Mouse (Mus musculus): ENCODE measurements at regions not wholly inside any gene's neighbourhood (a gene's known extent, or its start where the extent isn't known, plus 50 kb on each side); places are given as distances from the start of the nearest gene placed in this dataset.

DNA sequence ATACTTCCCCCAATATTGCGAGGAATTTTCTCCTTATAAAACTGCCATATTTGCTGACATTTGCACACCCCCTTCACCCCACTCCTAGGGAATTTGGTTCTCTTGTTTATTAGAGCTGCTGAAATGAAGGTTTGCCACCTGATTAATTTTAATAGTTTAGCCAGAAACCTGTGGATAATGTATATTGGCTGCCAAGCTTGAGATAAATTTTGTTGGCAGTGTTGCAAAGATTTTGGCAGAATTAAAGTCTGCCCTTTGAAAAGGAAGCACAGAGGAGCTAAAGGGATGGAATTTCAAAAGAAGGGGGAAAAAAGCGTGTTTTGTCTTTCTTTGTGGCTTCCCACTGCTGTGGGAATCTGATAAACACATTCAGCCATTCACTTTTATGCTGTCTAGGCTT is 354.6 kb upstream of the Car10 start:
- DNase-seq (ENCODE audit: low spot score) = no peak
- Histone ChIP-seq H3K36me3 (replicated peaks) (no peaks in the 10 kb centered on the region), H3K4me3 (no peak overlapping the region), H3K4me1 (no peaks in the 10 kb centered on the region), H3K9me3 (no peaks in the 10 kb centered on the region), H3K27ac (replicated peaks) (no peak overlapping the region), H3K27me3 (replicated peaks; ENCODE audit: low read depth, poor library complexity, severe bottlenecking) (no peaks in the 10 kb centered on the region)
- 63% methylated on average over 2 of the region's 2 CpGs for WGBS

DNA sequence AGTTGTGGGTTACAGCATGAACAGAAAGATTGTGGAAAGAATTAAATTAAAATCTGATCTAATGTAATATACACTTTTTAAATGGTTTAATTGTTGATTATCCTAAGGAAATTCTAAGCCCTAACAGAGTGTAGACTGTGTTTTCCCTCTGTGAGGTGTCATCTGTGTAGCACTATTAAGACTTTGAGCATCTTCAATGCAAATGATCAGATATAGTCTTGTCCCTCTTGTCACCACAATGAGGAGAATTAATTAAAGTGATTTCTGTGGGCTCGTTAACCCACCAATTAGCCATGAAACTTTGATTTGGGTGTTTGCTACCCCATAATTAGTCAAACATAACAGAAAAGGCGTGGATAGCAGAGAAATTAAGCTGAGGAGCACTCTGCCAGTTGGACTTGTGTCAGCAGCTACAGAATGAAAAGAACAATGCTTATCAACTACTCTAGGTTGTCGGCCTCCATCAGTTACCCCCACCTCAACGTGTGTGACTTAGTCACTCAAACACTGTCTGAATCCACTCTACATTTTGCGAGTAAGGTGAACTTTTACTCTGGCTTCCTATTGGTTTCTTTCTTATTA is 339.4 kb upstream of the Car10 start:
- no peaks in the 10 kb centered on the region for H3K27me3 ChIP-seq (replicated peaks; ENCODE audit: low read depth, poor library complexity, severe bottlenecking)
- H3K27ac ChIP-seq (replicated peaks) = no peak overlapping the region
- 76% methylated on average over 5 of the region's 5 CpGs for WGBS
- H3K4me1 ChIP-seq = no peaks in the 10 kb centered on the region
- no peak for DNase-seq (ENCODE audit: low spot score)
- H3K4me3 ChIP-seq = no peak overlapping the region
- H3K9me3 ChIP-seq = no peaks in the 10 kb centered on the region
- H3K36me3 ChIP-seq (replicated peaks) = no peaks in the 10 kb centered on the region

DNA sequence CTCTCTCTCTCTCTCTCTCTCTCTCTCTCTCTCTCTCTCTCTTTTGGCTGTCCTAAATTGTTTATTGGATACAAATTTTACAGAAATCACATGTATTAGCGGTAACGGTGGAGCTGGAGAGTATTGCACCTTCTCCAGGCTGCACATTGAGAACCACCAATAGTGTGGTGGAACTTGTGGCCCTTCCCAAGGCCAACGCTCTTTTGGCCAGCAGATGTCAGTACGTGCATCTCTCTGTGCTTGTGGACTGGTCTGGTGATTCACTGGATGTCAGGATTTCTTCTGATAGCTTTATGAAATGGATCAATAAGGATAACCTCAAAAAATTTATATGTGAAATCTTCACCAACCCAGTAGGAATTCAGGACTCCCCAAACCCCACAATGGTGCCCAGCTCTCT is 327.9 kb upstream of the Car10 start:
- 92% methylated on average over 4 of the region's 4 CpGs for WGBS
- Histone ChIP-seq H3K27me3 (replicated peaks; ENCODE audit: low read depth, poor library complexity, severe bottlenecking) (no peaks in the 10 kb centered on the region), H3K4me1 (no peaks in the 10 kb centered on the region), H3K36me3 (replicated peaks) (no peaks in the 10 kb centered on the region), H3K9me3 (no peaks in the 10 kb centered on the region), H3K27ac (replicated peaks) (no peak overlapping the region), H3K4me3 (no peak overlapping the region)
- DNase-seq (ENCODE audit: low spot score) = no peak

DNA sequence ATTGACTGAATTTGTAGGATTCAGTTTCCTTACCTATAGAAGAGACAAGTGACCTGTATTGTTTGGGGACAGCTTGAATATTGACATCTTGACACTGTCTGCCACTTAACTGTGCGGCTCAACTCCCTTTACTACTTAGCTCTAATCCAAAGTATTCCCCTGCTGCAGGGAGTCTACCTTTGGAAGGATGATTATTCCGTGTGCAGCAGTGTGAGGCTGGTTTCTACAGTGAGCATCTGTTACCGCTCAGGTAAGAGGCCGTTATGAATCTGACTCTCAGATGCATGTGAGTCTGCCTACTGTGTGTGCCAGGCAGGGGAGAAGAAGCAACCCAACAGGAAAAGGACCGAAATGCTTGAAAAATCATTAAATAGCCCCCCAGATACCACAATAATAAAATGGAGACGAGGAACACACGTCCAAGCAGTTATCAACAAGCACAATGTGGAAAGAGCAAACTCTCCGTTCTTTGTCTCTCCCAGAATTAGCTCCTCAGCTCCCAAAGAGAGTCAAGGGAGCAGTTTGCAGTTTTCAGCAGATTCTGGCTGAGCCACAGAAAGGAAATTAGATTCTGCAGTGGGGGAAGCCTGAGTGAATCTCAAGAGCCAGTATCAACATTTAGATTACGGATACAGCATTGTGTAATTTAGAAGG is 324.8 kb upstream of the Car10 start:
- 79% methylated on average over 9 of the region's 9 CpGs for WGBS
- no peak for DNase-seq (ENCODE audit: low spot score)
- Histone ChIP-seq H3K4me3 (no peak overlapping the region), H3K27ac (replicated peaks) (no peak overlapping the region), H3K9me3 (no peaks in the 10 kb centered on the region), H3K27me3 (replicated peaks; ENCODE audit: low read depth, poor library complexity, severe bottlenecking) (no peaks in the 10 kb centered on the region), H3K36me3 (replicated peaks) (no peaks in the 10 kb centered on the region), H3K4me1 (no peaks in the 10 kb centered on the region)

DNA sequence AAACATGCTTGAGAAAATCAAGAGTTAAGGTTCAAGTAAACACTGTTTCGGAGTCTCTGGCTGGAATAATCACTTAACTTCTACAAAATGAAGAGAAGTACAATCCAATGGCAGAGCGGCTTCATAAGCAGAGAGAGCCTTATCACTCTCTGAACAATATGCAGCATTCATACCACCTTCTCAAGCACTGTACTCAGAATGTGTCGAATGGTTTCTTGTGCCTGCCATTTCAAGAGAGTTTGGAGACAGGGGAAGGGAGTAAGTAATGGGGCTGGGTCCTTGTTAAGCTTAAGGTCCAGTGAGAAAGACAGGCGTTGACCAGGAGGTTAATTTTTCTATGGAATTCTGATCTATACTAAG is 324.3 kb upstream of the Car10 start:
- no peaks in the 10 kb centered on the region for H3K4me1 ChIP-seq
- no peak overlapping the region for H3K4me3 ChIP-seq
- H3K27ac ChIP-seq (replicated peaks) = no peak overlapping the region
- DNase-seq (ENCODE audit: low spot score) = no peak
- H3K36me3 ChIP-seq (replicated peaks) = no peaks in the 10 kb centered on the region
- H3K9me3 ChIP-seq = no peaks in the 10 kb centered on the region
- WGBS = 76% methylated on average over 4 of the region's 4 CpGs
- no peaks in the 10 kb centered on the region for H3K27me3 ChIP-seq (replicated peaks; ENCODE audit: low read depth, poor library complexity, severe bottlenecking)

DNA sequence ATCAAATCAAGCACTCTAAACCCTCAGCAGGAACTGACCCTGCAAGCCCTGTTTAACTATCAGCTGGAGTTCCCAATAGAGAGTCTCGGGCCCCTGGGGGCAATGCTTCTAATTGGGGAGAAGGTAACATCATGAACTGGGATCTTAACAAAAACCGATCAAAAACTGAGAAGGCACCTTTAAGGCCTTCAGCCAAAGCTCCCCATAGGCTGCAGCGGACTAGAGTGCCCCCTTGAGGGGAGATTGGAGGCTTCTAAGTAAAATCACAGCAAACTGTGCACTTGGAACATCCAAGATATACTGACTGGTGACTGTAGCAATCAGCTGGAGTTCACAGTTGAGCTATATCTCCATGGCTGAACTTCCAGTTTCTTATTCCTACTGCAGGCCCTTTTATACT is 323.0 kb upstream of the Car10 start:
- peak; percentile 38 for DNase-seq (ENCODE audit: low spot score)
- no peaks in the 10 kb centered on the region for H3K27me3 ChIP-seq (replicated peaks; ENCODE audit: low read depth, poor library complexity, severe bottlenecking)
- H3K9me3 ChIP-seq = no peaks in the 10 kb centered on the region
- H3K4me3 ChIP-seq = no peak overlapping the region
- no peaks in the 10 kb centered on the region for H3K36me3 ChIP-seq (replicated peaks)
- WGBS = 12% methylated on average over 3 of the region's 3 CpGs
- H3K4me1 ChIP-seq = no peaks in the 10 kb centered on the region
- no peak overlapping the region for H3K27ac ChIP-seq (replicated peaks)

DNA sequence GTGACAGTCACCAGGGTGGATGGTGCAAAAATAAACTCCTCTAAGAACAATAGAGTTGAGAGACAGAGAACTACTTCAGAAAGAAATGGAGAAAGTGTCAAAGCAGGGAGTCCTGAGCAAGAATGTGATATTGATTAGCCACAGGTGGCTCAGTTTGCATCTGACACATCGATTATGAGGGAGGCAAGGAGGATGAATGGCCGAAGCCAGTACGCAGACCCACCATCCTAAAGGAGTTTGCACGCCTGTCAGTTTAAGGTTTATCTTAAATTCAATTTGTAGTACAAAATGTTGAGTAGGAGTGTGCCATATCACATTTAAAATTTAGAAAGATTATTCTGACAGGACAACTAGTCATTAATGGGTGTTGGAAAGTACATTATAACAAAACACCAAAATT is 298.6 kb upstream of the Car10 start:
- H3K27me3 ChIP-seq (replicated peaks; ENCODE audit: low read depth, poor library complexity, severe bottlenecking) = no peaks in the 10 kb centered on the region
- H3K4me1 ChIP-seq = no peaks in the 10 kb centered on the region
- H3K4me3 ChIP-seq = no peak overlapping the region
- no peaks in the 10 kb centered on the region for H3K9me3 ChIP-seq
- no peaks in the 10 kb centered on the region for H3K36me3 ChIP-seq (replicated peaks)
- no peak overlapping the region for H3K27ac ChIP-seq (replicated peaks)
- 86% methylated on average over 4 of the region's 4 CpGs for WGBS
- DNase-seq (ENCODE audit: low spot score) = no peak
